Mouse (Mus musculus) cerebellum, adult 9-10 months (tissue): ENCODE results near the gene Gm6902.
"Not testable (repeated sequence)": the region's sequence is repeated elsewhere in the genome, so short reads cannot be mapped to it uniquely, and the experiment has no call there.

Experiments used
- DNase-seq: peaks from one replicate; pipeline ENCODE4 v3.0.0; 2022

Gm6902 gene

DNA sequence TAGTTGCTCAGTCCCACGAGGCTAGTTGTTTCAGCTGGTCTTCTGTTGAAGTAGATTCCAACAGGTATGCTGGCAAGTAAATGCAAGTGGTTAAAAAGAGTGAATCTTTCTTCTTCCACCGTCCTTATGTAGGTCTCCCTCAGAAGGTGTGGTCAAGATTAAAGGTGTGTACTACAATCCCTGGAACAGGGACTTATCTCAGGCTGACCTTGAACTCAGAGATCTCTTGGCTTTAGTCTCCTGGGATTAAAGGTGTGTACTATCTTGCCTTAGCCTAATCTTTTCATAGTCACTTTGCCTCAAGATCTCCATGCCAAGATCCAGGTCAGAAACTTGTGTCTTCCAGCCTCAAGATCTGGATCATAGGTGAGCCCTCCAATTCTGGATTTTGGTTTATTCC lies at the start of gene Gm6902:
Gm6902 (minus strand) TSS at position 101 of the 400 bp plus-strand sequence.
- DNase-seq, result not testable (repeated sequence)

- DNase-seq, result not testable (repeated sequence)
Measured at GRCm38 (mm10) chr7:23300892-23301291, 22.2 kb upstream of the Gm6902 start, which contains the start of gene Nlrp4e. Nlrp4e (plus strand) TSS chr7:23301192.

- DNase-seq, result not testable (repeated sequence)
Measured at GRCm38 (mm10) chr7:23251582-23251981, 27.1 kb downstream of the Gm6902 start, which contains the start of gene Vmn1r166. Vmn1r166 (minus strand) TSS chr7:23251682.
